In the genomic region with DNA sequence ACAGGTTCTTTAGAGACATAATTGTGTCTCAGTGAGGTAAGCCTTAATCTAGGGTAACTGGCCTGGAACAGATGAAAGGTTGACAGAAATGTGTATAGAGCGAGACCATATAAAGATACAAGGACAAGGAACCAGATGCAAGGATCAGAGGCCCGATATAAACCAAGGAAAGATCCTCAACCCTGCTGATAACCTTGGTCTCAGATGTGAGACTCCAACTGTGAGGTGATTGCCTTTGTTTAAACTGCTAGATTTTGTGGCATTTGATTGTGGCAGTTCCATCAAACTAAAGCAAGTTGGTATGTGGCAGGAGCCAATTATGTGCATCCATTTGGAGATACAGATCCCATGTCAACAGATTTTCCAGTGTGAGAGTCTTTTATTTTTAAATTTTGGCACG, we compare ENCODE assay signal across 24 mouse cellular contexts.
DNase-seq lines count a peak whose midpoint lies in the region; ATAC-seq and TF ChIP-seq lines count a peak whose summit lies in the region.
"Had no signal": no experiment of that assay in that cellular context is flagged by ENCODE, and none has a peak within 500 bp of the region (broad histone marks: within the 10 kb centered on the region; RNA-seq: fewer than 3 reads in every experiment).

No protein-coding gene starts in this region.

- H3K9ac ChIP-seq in forebrain, embryonic 13.5 days = no peak overlapping the region
- no peak overlapping the region for H3K9ac ChIP-seq in forebrain, embryonic 12.5 days
- no peak overlapping the region for H3K9ac ChIP-seq in forebrain, embryonic 15.5 days (replicated peaks)
- H3K9ac ChIP-seq: embryonic facial prominence, embryonic 12.5 days had no signal

- intact Hi-C loops in gastrocnemius, adult 2 months (cut with DNase I) = loop anchor here (5.0 kb wide), 1 partner anchor 1047 kb away; no protein-coding TSS in a partner anchor
- intact Hi-C loops in gastrocnemius, postnatal 36 days (cut with DNase I) = loop anchor here (2.0 kb wide), 2 partner anchors 979 to 1045 kb away; no protein-coding TSS in a partner anchor

- ATAC-seq in forebrain, embryonic 13.5 days = no peak
- ATAC-seq in forebrain, embryonic 12.5 days (ENCODE audit: low FRiP score) = no peak
- no peak for ATAC-seq in forebrain, embryonic 15.5 days (replicated peaks)
- ATAC-seq: activated CD4-positive, CD25-positive, alpha-beta regulatory T cell, adult 4 months; CD4-positive, CD25-positive, alpha-beta regulatory T cell, adult 4 months; Patski had no signal

- no peaks in the 10 kb centered on the region for H3K9me3 ChIP-seq in forebrain, embryonic 13.5 days (replicated peaks)
- H3K9me3 ChIP-seq in forebrain, embryonic 12.5 days = no peaks in the 10 kb centered on the region
- no peaks in the 10 kb centered on the region for H3K9me3 ChIP-seq in forebrain, embryonic 15.5 days
- no peaks in the 10 kb centered on the region for H3K9me3 ChIP-seq in forebrain, embryonic 10.5 days
- H3K9me3 ChIP-seq: embryonic facial prominence, embryonic 10.5 days; embryonic facial prominence, embryonic 12.5 days had no signal

- H3K4me3 ChIP-seq in forebrain, embryonic 13.5 days = no peak overlapping the region
- no peak overlapping the region for H3K4me3 ChIP-seq in forebrain, embryonic 12.5 days (replicated peaks)
- H3K4me3 ChIP-seq in forebrain, embryonic 15.5 days = no peak overlapping the region
- H3K4me3 ChIP-seq in forebrain, embryonic 10.5 days = no peak overlapping the region
- H3K4me3 ChIP-seq in gastrocnemius, adult 2 months = no peak overlapping the region
- H3K4me3 ChIP-seq in layer of hippocampus, adult 2 months = no peak overlapping the region
- H3K4me3 ChIP-seq: embryonic facial prominence, embryonic 10.5 days; embryonic facial prominence, embryonic 12.5 days had no signal

- 0 out of 2 replicates have a peak overlapping the region, but pooled peaks have one; percentile 17 for H3K27ac ChIP-seq in forebrain, embryonic 13.5 days
- no peak overlapping the region for H3K27ac ChIP-seq in forebrain, embryonic 12.5 days
- H3K27ac ChIP-seq in forebrain, embryonic 15.5 days (replicated peaks) = peak overlapping the region; percentile 97
- no peak overlapping the region for H3K27ac ChIP-seq in forebrain, embryonic 10.5 days
- H3K27ac ChIP-seq in gastrocnemius, adult 2 months = peak overlapping the region; percentile 95; the same call in 1 of the 2 replicates
- H3K27ac ChIP-seq in layer of hippocampus, adult 2 months = peak overlapping the region; percentile 99; the same call in 1 of the 2 replicates
- H3K27ac ChIP-seq: embryonic facial prominence, embryonic 10.5 days; embryonic facial prominence, embryonic 12.5 days had no signal

- no peak for DNase-seq in forebrain, embryonic 10.5 days (ENCODE audit: extremely low spot score, low spot score)
- no peak for DNase-seq in gastrocnemius, adult 2 months
- DNase-seq in gastrocnemius, postnatal 36 days = no peak
- no peak for DNase-seq in layer of hippocampus, adult 2 months (ENCODE audit: low spot score in 2 of 2)
- DNase-seq in layer of hippocampus, postnatal 14 days (ENCODE audit: low spot score in 2 of 2) = no peak
- DNase-seq: adrenal gland, adult 8-10 months; adrenal gland, postnatal 14 days; adrenal gland, postnatal 36 days; B cell, adult 2 months; cerebellum, adult 11-12 months; cerebellum, adult 2 months; cerebellum, adult 9-10 months; cerebellum, postnatal 10 days; cerebellum, postnatal 25 days had no signal

- peaks cover 7% of the 10 kb centered on the region; the same call in 1 of the 2 replicates for H3K36me3 ChIP-seq in forebrain, embryonic 13.5 days (ENCODE audit: poor library complexity, severe bottlenecking)
- 0 out of 2 replicates have a peak, but pooled peaks cover 5% of the 10 kb centered on the region for H3K36me3 ChIP-seq in forebrain, embryonic 12.5 days (replicated peaks)
- no peaks in the 10 kb centered on the region for H3K36me3 ChIP-seq in forebrain, embryonic 15.5 days
- H3K36me3 ChIP-seq in forebrain, embryonic 10.5 days (replicated peaks) = no peaks in the 10 kb centered on the region
- H3K36me3 ChIP-seq: embryonic facial prominence, embryonic 10.5 days; embryonic facial prominence, embryonic 12.5 days; G1E had no signal

- WGBS in forebrain, embryonic 13.5 days = 68% methylated on average over 3 of the region's 3 CpGs
- WGBS in forebrain, embryonic 12.5 days = 60% methylated on average over 3 of the region's 3 CpGs
- 52% methylated on average over 3 of the region's 3 CpGs for WGBS in forebrain, embryonic 15.5 days
- WGBS in forebrain, embryonic 10.5 days = 74% methylated on average over 3 of the region's 3 CpGs

- peaks cover 47% of the 10 kb centered on the region for H3K4me1 ChIP-seq in forebrain, embryonic 13.5 days
- peaks cover 20% of the 10 kb centered on the region for H3K4me1 ChIP-seq in forebrain, embryonic 12.5 days
- H3K4me1 ChIP-seq in forebrain, embryonic 15.5 days = peaks cover 38% of the 10 kb centered on the region
- peaks cover 35% of the 10 kb centered on the region for H3K4me1 ChIP-seq in forebrain, embryonic 10.5 days

- no peak overlapping the region for H3K4me2 ChIP-seq in forebrain, embryonic 13.5 days
- no peak overlapping the region for H3K4me2 ChIP-seq in forebrain, embryonic 12.5 days
- H3K4me2 ChIP-seq in forebrain, embryonic 15.5 days (replicated peaks) = no peak overlapping the region
- H3K4me2 ChIP-seq: embryonic facial prominence, embryonic 12.5 days had no signal

- H3K27me3 ChIP-seq in forebrain, embryonic 13.5 days = peaks cover 8% of the 10 kb centered on the region; the same call in 1 of the 2 replicates
- peaks cover 19% of the 10 kb centered on the region for H3K27me3 ChIP-seq in forebrain, embryonic 12.5 days
- no peaks in the 10 kb centered on the region for H3K27me3 ChIP-seq in forebrain, embryonic 15.5 days
- peaks cover 53% of the 10 kb centered on the region for H3K27me3 ChIP-seq in forebrain, embryonic 10.5 days (ENCODE audit: poor library complexity, severe bottlenecking)
- H3K27me3 ChIP-seq: CH12.LX; embryonic facial prominence, embryonic 12.5 days; Patski had no signal

- TF ChIP-seq CTCF in gastrocnemius, adult 2 months (IDR thresholded peaks at IDR 0.05) = no peak
- no peak for TF ChIP-seq CTCF in layer of hippocampus, adult 2 months (conservative IDR thresholded peaks at IDR 0.05)

Comparison
In these comparisons a context has a peak if more than half of its experiments do, and no peak if none do; other contexts are left out.
1. H3K27ac ChIP-seq: peak in forebrain, embryonic 13.5 days (single experiment), forebrain, embryonic 15.5 days (single experiment), gastrocnemius, adult 2 months (single experiment) and layer of hippocampus, adult 2 months (single experiment); none in forebrain, embryonic 12.5 days (single experiment) and forebrain, embryonic 10.5 days (single experiment).